Mouse (Mus musculus) mature B cell (primary cell): ENCODE data around the gene Thsd1.

Experiments
- in situ Hi-C: fragments of 300-500 bp; cut with MboI; formaldehyde crosslinking; loops from 2 replicates; pipeline ENCODE4 v1.14.3; 2019

Thsd1 gene

GRCm38 (mm10) chr8:22227061-22227877 lies at the start of gene Thsd1:
Gene Thsd1 (plus strand): TSS chr8:22227313.
- in situ Hi-C loops: no loop called here

GRCm38 (mm10) chr8:22184884-22185283 lies 42.2 kb upstream of the Thsd1 start:
- in situ Hi-C loops: no loop called here

GRCm38 (mm10) chr8:22185431-22186397 lies 41.4 kb upstream of the Thsd1 start, which contains the start of gene Ckap2:
Gene Ckap2 (minus strand): TSS chr8:22185819.
- in situ Hi-C loops: no loop called here

- in situ Hi-C loops: no loop called here
These were observed 34.3 kb upstream of the Thsd1 start, which contains the start of gene Vps36 for GRCm38 (mm10) chr8:22192660-22193431. Gene Vps36 (plus strand): TSS chr8:22192809.

GRCm38 (mm10) chr8:22193432-22194010 lies 33.6 kb upstream of the Thsd1 start:
- in situ Hi-C loops: no loop called here

- in situ Hi-C loops: no loop called here
These were observed 29.2 kb upstream of the Thsd1 start for GRCm38 (mm10) chr8:22197914-22198313.

- in situ Hi-C loops: no loop called here
These were observed 27.6 kb upstream of the Thsd1 start for GRCm38 (mm10) chr8:22199481-22199880.

- in situ Hi-C loops: no loop called here
These were observed 19.6 kb upstream of the Thsd1 start for GRCm38 (mm10) chr8:22207535-22207934.

- in situ Hi-C loops: no loop called here
These were observed 18.1 kb upstream of the Thsd1 start for GRCm38 (mm10) chr8:22209012-22209411.

- in situ Hi-C loops: no loop called here
These were observed 12.3 kb upstream of the Thsd1 start for GRCm38 (mm10) chr8:22214826-22215225.

- in situ Hi-C loops: no loop called here
These were observed 752 bp upstream of the Thsd1 start for GRCm38 (mm10) chr8:22226361-22226760.

- in situ Hi-C loops: no loop called here
These were observed 1.5 kb downstream of the Thsd1 start for GRCm38 (mm10) chr8:22228621-22229020.

- in situ Hi-C loops: no loop called here
These were observed 15.9 kb downstream of the Thsd1 start for GRCm38 (mm10) chr8:22242986-22243385.

GRCm38 (mm10) chr8:22245663-22246062 lies 18.6 kb downstream of the Thsd1 start:
- in situ Hi-C loops: no loop called here

GRCm38 (mm10) chr8:22247956-22248355 lies 20.8 kb downstream of the Thsd1 start:
- in situ Hi-C loops: no loop called here

- in situ Hi-C loops: no loop called here
These were observed 22.0 kb downstream of the Thsd1 start for GRCm38 (mm10) chr8:22249080-22249479.

GRCm38 (mm10) chr8:22258946-22259450 lies 31.9 kb downstream of the Thsd1 start:
- in situ Hi-C loops: no loop called here

- in situ Hi-C loops: no loop called here
These were observed 32.4 kb downstream of the Thsd1 start for GRCm38 (mm10) chr8:22259531-22259930.

GRCm38 (mm10) chr8:22260091-22260722 lies 33.1 kb downstream of the Thsd1 start:
- in situ Hi-C loops: no loop called here

GRCm38 (mm10) chr8:22262267-22262666 lies 35.2 kb downstream of the Thsd1 start:
- in situ Hi-C loops: no loop called here

GRCm38 (mm10) chr8:22264292-22264691 lies 37.2 kb downstream of the Thsd1 start:
- in situ Hi-C loops: no loop called here
